Mouse (Mus musculus) MEL (cell line): ENCODE measurements around the gene Gm13698. TPM values are rescaled to one million over a fixed set of nuclear protein-coding genes. Genes with fewer than 3 reads are reported as not detected.
"Not testable (repeated sequence)": the region's sequence is repeated elsewhere in the genome, so short reads cannot be mapped to it uniquely, and the experiment has no call there.

Source experiments
- DNase-seq: peaks from one replicate; pipeline ENCODE4 v3.0.0; 2011; ENCODE audit warnings: low read depth, low spot score
- H3K27ac ChIP-seq: 2 replicates; pipeline ENCODE4 v1.5.1; 2012; ENCODE audit warnings: low read depth, mild to moderate bottlenecking, control low read depth, low read length, moderate library complexity; ENCODE audit not compliant: control insufficient read depth
- H3K27me3 ChIP-seq, 2 experiments: fragments of 150-350 bp in 1 of 2; sonication (generic) in 1 of 2; 2 replicates each; pipeline ENCODE4 v1.6.1; 2012; ENCODE audit warnings: low read length in 2 of 2, mild to moderate bottlenecking in 2 of 2, improper control_type of control experiment in 1 of 2, moderate library complexity in 1 of 2; ENCODE audit not compliant: insufficient read depth in 2 of 2, control insufficient read depth in 1 of 2
- H3K36me3 ChIP-seq, 2 experiments: 2 replicates each; pipeline ENCODE4 v1.6.1; 2012 to 2014; ENCODE audit warnings: low read length in 2 of 2, improper control_type of control experiment in 1 of 2, inconsistent platforms in 1 of 2, mild to moderate bottlenecking in 1 of 2; ENCODE audit not compliant: insufficient read depth in 2 of 2, control insufficient read depth in 1 of 2
- H3K4me1 ChIP-seq, 2 experiments: fragments of 150-350 bp in 1 of 2; sonication (generic) in 1 of 2; 2 replicates each; pipeline ENCODE4 v1.6.1; 2012; ENCODE audit warnings: low read length in 2 of 2, improper control_type of control experiment in 1 of 2, mild to moderate bottlenecking in 1 of 2; ENCODE audit not compliant: insufficient read depth in 2 of 2, control insufficient read depth in 1 of 2
- H3K4me3 ChIP-seq, 2 experiments: fragments of 150-350 bp in 1 of 2; sonication (generic) in 1 of 2; 2 replicates each; pipeline ENCODE4 v1.5.1; 2012; ENCODE audit warnings: low read depth in 2 of 2, low read length in 2 of 2, mild to moderate bottlenecking in 2 of 2, moderate library complexity in 2 of 2, control low read depth in 1 of 2, improper control_type of control experiment in 1 of 2; ENCODE audit not compliant: control insufficient read depth in 1 of 2, insufficient read depth in 1 of 2
- H3K79me2 ChIP-seq: 2 replicates; pipeline ENCODE4 v1.6.1; 2012; ENCODE audit warnings: mild to moderate bottlenecking, low read length, moderate library complexity; ENCODE audit not compliant: control insufficient read depth, poor library complexity, insufficient read depth
- H3K9ac ChIP-seq: 2 replicates; pipeline ENCODE4 v1.6.1; 2012; ENCODE audit warnings: low read depth, mild to moderate bottlenecking, control low read depth, low read length, moderate library complexity; ENCODE audit not compliant: control insufficient read depth, poor library complexity, severe bottlenecking
- H3K9me3 ChIP-seq: fragments of 150-350 bp; sonication (generic); replicated peaks from 2 replicates; pipeline ENCODE4 v1.6.1; 2012; ENCODE audit warnings: mild to moderate bottlenecking, low read length, improper control_type of control experiment, moderate library complexity; ENCODE audit not compliant: insufficient read depth
- CHD1 ChIP-seq: IDR thresholded peaks from 2 replicates; pipeline ENCODE4 v1.6.1; 2012; ENCODE audit warnings: low read depth, mild to moderate bottlenecking, inconsistent platforms, low read length, improper control_type of control experiment
- CTCF ChIP-seq, 3 experiments: IDR thresholded peaks in 2 of 3; conservative IDR thresholded peaks in 1 of 3; 2 replicates each; pipeline ENCODE4 v1.5.1; 2011 to 2012; ENCODE audit warnings: low read length in 3 of 3, low read depth in 2 of 3, mild to moderate bottlenecking in 2 of 3, improper control_type of control experiment in 1 of 3, inconsistent platforms in 1 of 3, mixed read lengths in 1 of 3, moderate library complexity in 1 of 3; ENCODE audit not compliant: control insufficient read depth in 1 of 3, insufficient read depth in 1 of 3, poor library complexity in 1 of 3, severe bottlenecking in 1 of 3
- ELF1 ChIP-seq: IDR thresholded peaks from 2 replicates; pipeline ENCODE4 v1.6.1; 2014; ENCODE audit warnings: low read depth, mild to moderate bottlenecking, inconsistent platforms, low read length, improper control_type of control experiment, moderate library complexity
- EP300 ChIP-seq, 2 experiments: IDR thresholded peaks; 2 replicates each; pipeline ENCODE4 v1.6.1; 2011; ENCODE audit warnings: improper control_type of control experiment in 2 of 2, low read length in 2 of 2, low read depth in 1 of 2, mild to moderate bottlenecking in 1 of 2
- ETS1 ChIP-seq: IDR thresholded peaks from 2 replicates; pipeline ENCODE4 v1.6.1; 2012; ENCODE audit warnings: low read depth, mild to moderate bottlenecking, inconsistent platforms, low read length, improper control_type of control experiment, moderate library complexity
- GABPA ChIP-seq: IDR thresholded peaks from 2 replicates; pipeline ENCODE4 v1.6.1; 2012; ENCODE audit warnings: low read depth, mild to moderate bottlenecking, inconsistent platforms, low read length, improper control_type of control experiment, moderate library complexity
- GATA1 ChIP-seq: IDR thresholded peaks from 2 replicates; pipeline ENCODE4 v1.6.1; 2011; ENCODE audit warnings: low read depth, low read length, improper control_type of control experiment
- HCFC1 ChIP-seq: IDR thresholded peaks from 2 replicates; pipeline ENCODE4 v1.6.1; 2012; ENCODE audit warnings: low read depth, mild to moderate bottlenecking, inconsistent platforms, low read length, improper control_type of control experiment, moderate library complexity
- MAX ChIP-seq: IDR thresholded peaks from 2 replicates; pipeline ENCODE4 v1.6.1; 2011; ENCODE audit warnings: low read length, improper control_type of control experiment
- MYC ChIP-seq: IDR thresholded peaks from 2 replicates; pipeline ENCODE4 v1.6.1; 2011; ENCODE audit warnings: low read depth, mild to moderate bottlenecking, low read length, improper control_type of control experiment, moderate library complexity
- NELFE ChIP-seq: IDR thresholded peaks from 2 replicates; pipeline ENCODE4 v1.6.1; 2011; ENCODE audit warnings: low read depth, low read length, improper control_type of control experiment
- POLR2AphosphoS2 ChIP-seq: IDR thresholded peaks from 2 replicates; pipeline ENCODE4 v1.6.1; 2011; ENCODE audit warnings: low read length, improper control_type of control experiment
- RAD21 ChIP-seq: IDR thresholded peaks from 2 replicates; pipeline ENCODE4 v1.6.1; 2011; ENCODE audit warnings: mild to moderate bottlenecking, low read depth, low read length, improper control_type of control experiment
- RCOR1 ChIP-seq: IDR thresholded peaks from 2 replicates; pipeline ENCODE4 v1.6.1; 2012; ENCODE audit warnings: low read depth, mild to moderate bottlenecking, inconsistent platforms, low read length, improper control_type of control experiment
- SIN3A ChIP-seq: IDR thresholded peaks from 2 replicates; pipeline ENCODE4 v1.6.1; 2012; ENCODE audit warnings: low read length, improper control_type of control experiment, inconsistent platforms
- SMC3 ChIP-seq: IDR thresholded peaks from 2 replicates; pipeline ENCODE4 v1.6.1; 2011; ENCODE audit warnings: low read depth, low read length, improper control_type of control experiment
- TAL1 ChIP-seq: IDR thresholded peaks from 2 replicates; pipeline ENCODE4 v1.6.1; 2012; ENCODE audit warnings: mild to moderate bottlenecking, inconsistent platforms, low read length, moderate library complexity, mixed read lengths
- UBTF ChIP-seq: IDR thresholded peaks from 2 replicates; pipeline ENCODE4 v1.6.1; 2012; ENCODE audit warnings: low read depth, mild to moderate bottlenecking, inconsistent platforms, low read length, improper control_type of control experiment, moderate library complexity, borderline replicate concordance; ENCODE audit not compliant: insufficient read depth
- ZC3H11A ChIP-seq: IDR thresholded peaks from 2 replicates; pipeline ENCODE4 v1.6.1; 2012; ENCODE audit warnings: low read depth, mild to moderate bottlenecking, inconsistent platforms, low read length, improper control_type of control experiment
- ZKSCAN1 ChIP-seq: IDR thresholded peaks from 2 replicates; pipeline ENCODE4 v1.6.1; 2012; ENCODE audit warnings: low read depth, mild to moderate bottlenecking, inconsistent platforms, low read length, improper control_type of control experiment, moderate library complexity
- polyA plus RNA-seq, 2 experiments: library from polyadenylated mRNA; stranded (reverse) in 1 of 2; unstranded in 1 of 2; fragments of >175 nt in 1 of 2; fragments of >200 nt in 1 of 2; gene quantifications; 2 replicates each; pipeline versions ENCODE4 v1.2.1 to v1.2.4; 2012; ENCODE audit warnings: low replicate concordance in 2 of 2, low read depth in 1 of 2; ENCODE audit not compliant: insufficient read length in 2 of 2, insufficient read depth in 1 of 2, missing spikeins in 1 of 2
- total RNA-seq: library from RNA; depleted of rRNA; stranded (reverse); fragments of 300-350 nt; gene quantifications from 2 replicates; pipeline ENCODE4 v1.2.3, GENCODE M21; 2012; rRNA removed

Gene Gm13698
- total RNA-seq (0.08 TPM in 1 of 2 replicates, not detected in the other), polyA plus RNA-seq (under 1 TPM in 1 of 2 experiments, not detected in 1; 0.08 TPM)

GRCm38 (mm10) chr2:83955393-83955792 is at the start of gene Gm13698:
TSS of gene Gm13698 (plus strand) at chr2:83955693.
- H3K79me2 ChIP-seq, H3K9me3 ChIP-seq, H3K36me3 ChIP-seq, H3K9ac ChIP-seq, H3K4me3 ChIP-seq, H3K27ac ChIP-seq, H3K27me3 ChIP-seq, H3K4me1 ChIP-seq, DNase-seq: not testable (repeated sequence)

GRCm38 (mm10) chr2:83929478-83930088 is 25.9 kb upstream of the Gm13698 start:
- TF ChIP-seq ETS1 (no peak), EP300 (IDR thresholded peaks at IDR 0.05; ENCODE audit: low read depth in 1 of 2, low read length in 2 of 2) (no peak), TAL1 (no peak), SMC3 (no peak), ZKSCAN1 (no peak)
- H3K4me3 ChIP-seq = no peak overlapping the region
- H3K36me3 ChIP-seq = no peaks in the 10 kb centered on the region
- DNase-seq = peak; percentile 35
- peaks cover 0 to 2% of the 10 kb centered on the region in 2 experiments; a peak in 1 of 4 replicates for H3K27me3 ChIP-seq
- H3K9me3 ChIP-seq = no peaks in the 10 kb centered on the region
- H3K9ac ChIP-seq = no peak overlapping the region
- H3K79me2 ChIP-seq = no peaks in the 10 kb centered on the region
- no peaks in the 10 kb centered on the region for H3K4me1 ChIP-seq
- no peak overlapping the region for H3K27ac ChIP-seq

- H3K27ac ChIP-seq = no peak within 1 kb of the TSS
- H3K9ac ChIP-seq = no peak within 1 kb of the TSS
- TF ChIP-seq RAD21 = no peak
- TF ChIP-seq MYC = no peak
- TF ChIP-seq GABPA = no peak
- TF ChIP-seq SIN3A = no peak
- no peak for TF ChIP-seq NELFE
- no peak for TF ChIP-seq ZC3H11A
- no peak for TF ChIP-seq ZKSCAN1
- no peak for TF ChIP-seq MAX
- TF ChIP-seq GATA1 = no peak
- TF ChIP-seq SMC3 = no peak
- TF ChIP-seq HCFC1 = no peak
- TF ChIP-seq POLR2AphosphoS2 = no peak
- no peak for TF ChIP-seq RCOR1
- no peak for TF ChIP-seq UBTF
- no peak for TF ChIP-seq CTCF (IDR thresholded peaks at IDR 0.05 in 2 of 3, conservative IDR thresholded peaks at IDR 0.05 in 1 of 3; ENCODE audit: control insufficient read depth in 1 of 3, insufficient read depth in 1 of 3, low read depth in 2 of 3, low read length in 3 of 3, poor library complexity in 1 of 3, severe bottlenecking in 1 of 3)
- no peak for TF ChIP-seq CHD1
- no peak for TF ChIP-seq ELF1
These were observed 14.5 kb upstream of the Gm13698 start, which contains the start of gene Zswim2 for GRCm38 (mm10) chr2:83940931-83941361. TSS of gene Zswim2 (minus strand) at chr2:83941228.

More at GRCm38 (mm10) chr2:83940931-83941361, 14.5 kb upstream of the Gm13698 start, which contains the start of gene Zswim2:
- H3K27me3 ChIP-seq = no peaks in the 10 kb centered on the region
- H3K4me3 ChIP-seq = no peak within 1 kb of the TSS
- H3K79me2 ChIP-seq = no peaks in the 10 kb centered on the region
- no peaks in the 10 kb centered on the region for H3K4me1 ChIP-seq
- H3K9me3 ChIP-seq = no peaks in the 10 kb centered on the region
- no peak for DNase-seq
- H3K36me3 ChIP-seq = no peaks in the 10 kb centered on the region
